Mouse (Mus musculus) cerebellum, adult 2 months (tissue): ENCODE measurements around the gene Afdn.

Experiments
- CTCF ChIP-seq: fragments of 200-500 bp; IDR thresholded peaks from 2 replicates; pipeline ENCODE4 v1.5.1; 2011; ENCODE audit warnings: low read depth, mild to moderate bottlenecking, control low read depth, low read length, moderate library complexity, borderline replicate concordance; ENCODE audit not compliant: insufficient read depth
- POLR2A ChIP-seq: fragments of 200-500 bp; IDR thresholded peaks from 2 replicates; pipeline ENCODE4 v1.6.1; 2011; ENCODE audit warnings: low read length, control low read depth, borderline replicate concordance; ENCODE audit not compliant: insufficient read depth

GRCm38 (mm10) chr17:13714128-13714527 is 46.2 kb upstream of the Afdn start:
- no peak for TF ChIP-seq CTCF
- no peak for TF ChIP-seq POLR2A
